Mouse (Mus musculus) bone marrow, adult 2 months (tissue): ENCODE results near the gene Grip1.

Experiments used
- CTCF ChIP-seq: fragments of 200-500 bp; IDR thresholded peaks from 2 replicates; pipeline ENCODE4 v1.5.1; 2011; ENCODE audit warnings: low read length, control low read depth; ENCODE audit not compliant: control insufficient read depth, insufficient read depth
- POLR2A ChIP-seq: fragments of 200-500 bp; IDR thresholded peaks from 2 replicates; pipeline ENCODE4 v1.6.1; 2011; ENCODE audit warnings: low read depth, mild to moderate bottlenecking, control low read depth, low read length, borderline replicate concordance; ENCODE audit not compliant: control insufficient read depth

- TF ChIP-seq CTCF (no peak), POLR2A (no peak)
Observed at GRCm38 (mm10) chr10:119607501-119607900, 153.9 kb downstream of the Grip1 start.
